Mouse (Mus musculus) cortical plate, adult 2 months (tissue): ENCODE measurements around the gene Gm5741.

Source experiments
- CTCF ChIP-seq: fragments of 200-500 bp; IDR thresholded peaks from 2 replicates; pipeline ENCODE4 v1.5.1; 2011; ENCODE audit warnings: mild to moderate bottlenecking, control low read depth, low read length; ENCODE audit not compliant: insufficient read depth; ENCODE audit errors: extremely low read depth
- POLR2A ChIP-seq: fragments of 200-500 bp; IDR thresholded peaks from 2 replicates; pipeline ENCODE4 v1.6.1; 2011; ENCODE audit warnings: mild to moderate bottlenecking, low read length, control low read depth; ENCODE audit not compliant: insufficient read depth; ENCODE audit errors: extremely low read depth

DNA sequence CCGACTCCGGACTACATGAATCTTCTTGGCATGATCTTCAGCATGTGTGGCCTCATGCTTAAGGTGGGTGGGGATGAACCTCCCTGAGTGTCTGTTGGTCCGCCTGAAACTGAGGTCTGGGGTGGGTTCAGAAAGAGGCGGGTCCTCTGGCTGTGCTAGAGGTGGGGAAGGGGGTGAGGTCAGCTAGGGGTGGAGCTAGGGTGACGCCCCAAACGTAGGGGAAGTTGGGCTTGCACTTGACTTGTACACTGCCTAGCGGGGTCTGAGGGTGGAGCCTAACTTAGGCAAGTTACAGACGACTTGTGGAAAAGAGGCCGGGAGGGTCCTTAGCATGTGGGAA is 13.4 kb upstream of the Gm5741 start, which contains the start of gene Wdr83:
- no peak for TF ChIP-seq CTCF
- no peak for TF ChIP-seq POLR2A
